Mouse (Mus musculus): ENCODE measurements around the gene Armh3.
"Not testable (repeated sequence)": the region's sequence is repeated elsewhere in the genome, so short reads cannot be mapped to it uniquely, and the experiment has no call there.

Gene Armh3

DNA sequence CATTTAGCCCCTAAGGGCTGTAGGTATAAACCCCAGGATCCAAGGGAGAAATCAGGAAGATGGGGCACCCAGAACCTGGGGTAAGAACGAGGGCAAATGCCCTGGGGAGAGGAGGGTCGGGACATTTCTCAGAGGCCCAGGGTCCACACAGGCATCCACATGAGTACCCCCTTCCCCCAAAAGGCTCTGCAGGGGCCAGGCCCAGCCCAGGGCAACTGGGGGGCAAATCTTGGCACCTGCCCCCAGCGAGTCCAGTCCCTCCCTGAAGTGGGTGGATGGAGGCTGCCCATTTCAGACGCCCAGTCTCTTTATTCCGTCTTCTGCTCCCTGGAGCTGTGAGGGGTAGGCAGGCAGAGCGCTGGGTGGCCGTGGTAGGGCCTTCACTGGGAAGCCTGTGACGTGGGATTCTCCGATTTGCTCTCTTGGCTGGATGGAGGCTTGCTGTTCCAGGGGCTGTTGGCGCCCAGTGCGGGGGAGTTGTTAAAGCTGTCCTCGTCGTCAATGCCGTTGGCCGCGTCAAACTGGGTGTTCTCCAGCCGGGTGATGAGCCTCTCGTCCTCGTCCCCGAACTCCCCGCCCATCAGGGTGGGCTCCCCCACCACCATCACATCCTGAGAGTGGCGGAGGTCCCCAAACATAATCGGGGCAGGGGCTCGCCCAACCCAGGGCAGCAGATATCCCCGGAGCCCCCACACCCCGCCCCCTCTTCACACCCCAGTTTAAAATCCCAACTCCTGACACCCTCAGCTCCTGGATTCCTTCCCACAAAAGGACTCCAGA lies 34.6 kb upstream of the Armh3 start:
- DNase-seq, result no peak

DNA sequence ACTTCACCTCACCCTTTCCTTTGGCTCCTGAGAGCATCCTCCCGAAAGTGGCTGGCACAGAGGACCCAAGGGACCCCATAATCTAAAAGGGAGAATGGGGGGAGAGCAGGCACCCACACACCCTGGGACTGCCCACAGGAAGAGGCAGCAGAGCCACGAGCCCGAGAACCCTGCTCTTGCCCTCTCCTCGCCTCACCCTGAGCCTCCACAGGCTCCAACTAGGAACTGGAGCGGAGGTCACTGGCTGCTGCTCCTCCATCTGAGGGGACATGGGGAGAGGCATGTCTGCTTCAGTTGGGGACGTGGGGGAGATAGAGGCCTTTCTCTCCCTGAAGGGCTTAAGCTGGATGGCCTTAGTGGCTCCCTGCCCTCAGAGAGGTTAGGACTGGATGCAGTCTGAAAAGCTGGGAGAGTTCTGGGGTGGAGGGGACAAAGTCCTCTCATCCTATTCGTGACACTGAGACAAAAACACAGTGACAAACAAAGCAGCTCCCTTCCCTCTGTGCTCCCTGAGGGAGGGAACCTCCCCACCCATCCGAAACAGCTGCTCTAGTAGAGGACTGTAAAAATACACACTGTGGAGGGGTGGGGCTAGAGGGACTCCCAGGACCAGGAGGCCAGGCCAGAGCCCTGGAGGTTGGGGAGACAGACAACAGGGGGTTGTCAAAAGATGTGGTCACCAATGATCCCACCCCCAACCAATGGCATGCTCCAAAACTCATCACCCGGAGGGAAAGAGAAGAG lies 33.6 kb upstream of the Armh3 start:
- no peak for DNase-seq

DNA sequence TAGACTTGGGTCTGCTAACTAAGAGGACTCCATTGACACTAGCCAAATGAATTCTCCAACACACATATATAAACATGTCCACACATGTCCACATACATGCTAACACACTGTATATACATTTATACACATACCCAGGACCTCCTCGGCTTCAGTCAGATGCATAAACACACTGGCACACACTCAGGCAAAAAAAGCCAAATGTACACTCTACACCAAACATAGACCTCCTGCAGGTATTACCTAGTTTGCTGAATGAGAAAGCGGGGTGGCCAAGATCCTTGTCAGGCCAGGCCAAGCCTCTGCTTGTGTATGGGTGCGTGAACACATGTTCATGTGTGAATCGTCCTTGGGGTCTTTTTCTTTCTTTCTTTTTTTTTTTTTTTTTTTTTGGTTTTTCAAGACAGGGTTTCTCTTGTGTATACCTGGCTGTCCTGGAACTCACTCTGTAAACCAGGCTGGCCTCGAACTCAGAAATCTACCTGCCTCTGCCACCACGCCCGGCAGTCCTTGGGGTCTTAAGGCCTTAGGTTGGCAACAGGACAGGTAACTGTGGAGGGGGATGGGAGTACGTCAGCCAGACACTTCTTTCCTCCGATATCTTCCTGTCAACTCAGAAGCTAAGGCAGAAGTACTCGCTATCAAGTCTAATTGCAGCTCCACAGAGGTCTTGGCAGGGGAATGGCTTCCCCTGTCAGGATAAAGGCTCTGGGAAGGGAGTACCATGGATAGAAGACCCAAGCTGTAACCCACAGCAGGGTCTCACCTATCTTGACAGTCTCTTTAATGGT lies 32.1 kb upstream of the Armh3 start:
- no peak for DNase-seq

DNA sequence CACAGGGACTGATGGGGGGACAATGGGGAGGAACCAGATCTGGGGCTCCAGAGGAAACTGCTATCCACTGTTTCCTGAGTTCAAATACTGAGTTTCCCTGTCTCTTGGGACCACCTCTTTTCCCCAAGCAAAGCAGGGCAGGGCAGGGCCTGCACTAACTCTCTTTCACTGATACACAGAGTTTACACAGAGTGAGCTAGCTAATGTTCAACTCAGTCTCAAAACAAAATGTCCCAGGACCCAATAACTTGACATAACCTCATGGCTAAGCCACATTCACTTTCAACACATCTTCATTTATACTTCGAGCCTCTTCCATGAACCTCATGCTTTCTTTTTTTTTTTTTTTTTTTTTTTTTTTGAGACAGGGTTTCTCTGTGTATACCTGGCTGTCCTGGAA lies 31.4 kb upstream of the Armh3 start:
- DNase-seq, result no peak

DNA sequence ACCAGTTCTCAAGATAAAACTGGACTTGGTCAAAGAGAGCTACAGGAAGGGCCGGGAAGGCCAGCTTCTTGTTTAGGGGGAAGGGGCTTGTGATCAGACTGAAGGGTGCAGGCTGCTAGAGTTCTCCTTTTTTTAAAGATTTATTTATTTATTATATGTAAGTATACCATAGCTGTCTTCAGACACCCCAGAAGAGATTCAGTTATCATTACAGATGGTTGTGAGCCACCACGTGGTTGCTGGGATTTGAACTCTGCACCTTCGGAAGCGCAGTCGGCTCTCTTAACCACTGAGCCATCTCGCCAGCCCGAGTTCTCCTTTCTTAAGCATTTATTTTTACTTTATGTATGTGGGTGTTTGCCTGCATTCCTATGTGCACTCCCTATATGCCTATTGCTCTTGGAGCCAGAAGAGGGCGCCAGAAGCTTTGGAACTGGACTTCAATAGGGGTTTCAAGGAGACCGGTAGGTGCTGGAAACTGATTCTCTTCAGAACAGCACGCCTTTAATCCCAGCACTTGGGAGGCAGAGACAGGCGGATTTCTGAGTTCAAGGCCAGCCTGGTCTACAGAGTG lies 30.5 kb upstream of the Armh3 start:
- DNase-seq, result no peak

DNA sequence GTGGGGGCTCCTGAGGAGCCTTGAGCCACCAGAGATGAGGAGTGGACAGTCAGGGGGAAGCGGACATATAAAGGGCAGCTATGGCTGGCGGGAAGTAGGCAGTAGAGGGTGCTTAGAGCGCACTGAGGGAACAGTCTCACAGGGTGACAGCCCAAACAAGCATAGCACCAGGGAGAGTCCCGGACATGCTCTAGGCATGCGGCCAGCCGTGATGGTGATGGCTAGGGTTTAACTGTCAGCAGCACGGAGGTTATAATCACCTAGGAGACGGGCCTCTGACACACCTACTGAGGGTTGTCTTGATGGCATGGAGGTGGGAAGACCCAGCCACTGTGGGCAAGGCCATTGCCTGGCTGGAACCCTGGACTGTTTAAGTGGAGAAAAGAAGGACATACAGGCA lies 28.3 kb upstream of the Armh3 start:
- DNase-seq, result no peak

DNA sequence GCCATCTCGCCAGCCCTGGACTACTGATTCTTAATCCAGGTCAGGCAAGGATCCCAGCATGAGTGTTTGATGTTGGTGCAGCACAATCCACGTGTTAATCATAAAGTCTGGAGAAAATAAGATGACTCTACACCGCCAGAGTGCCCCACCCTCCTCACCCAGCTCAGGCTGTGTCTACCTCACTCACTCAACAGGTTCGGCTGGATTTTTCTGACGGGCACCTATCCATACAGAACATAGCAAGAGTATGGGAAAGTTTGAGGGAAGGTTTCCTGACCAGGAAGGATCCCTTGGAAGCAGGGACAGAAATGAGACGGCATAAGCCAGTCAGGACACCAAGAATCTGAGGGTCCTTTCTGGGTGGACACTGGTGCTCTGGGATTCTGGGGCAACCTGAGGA lies 26.7 kb upstream of the Armh3 start:
- DNase-seq, result no peak

DNA sequence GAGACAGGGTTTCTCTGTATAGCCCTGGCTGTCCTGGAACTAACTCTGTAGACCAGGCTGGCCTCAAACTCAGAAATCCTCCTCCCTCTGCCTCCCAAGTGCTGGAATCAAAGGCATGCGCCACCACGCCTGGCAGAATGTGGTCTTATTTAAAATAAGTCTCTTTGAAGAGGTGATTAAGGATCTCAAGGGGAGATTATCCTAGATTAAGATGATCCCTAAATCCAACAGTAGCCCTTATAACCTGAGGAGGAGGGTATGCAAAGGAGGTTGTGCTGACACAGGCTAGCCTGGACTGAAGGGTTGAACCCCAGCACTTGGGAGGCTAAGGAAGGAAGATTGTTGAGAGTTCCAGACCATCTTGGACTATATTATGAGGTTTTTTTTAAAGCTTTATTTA lies 17.7 kb upstream of the Armh3 start:
- no peak for DNase-seq

DNA sequence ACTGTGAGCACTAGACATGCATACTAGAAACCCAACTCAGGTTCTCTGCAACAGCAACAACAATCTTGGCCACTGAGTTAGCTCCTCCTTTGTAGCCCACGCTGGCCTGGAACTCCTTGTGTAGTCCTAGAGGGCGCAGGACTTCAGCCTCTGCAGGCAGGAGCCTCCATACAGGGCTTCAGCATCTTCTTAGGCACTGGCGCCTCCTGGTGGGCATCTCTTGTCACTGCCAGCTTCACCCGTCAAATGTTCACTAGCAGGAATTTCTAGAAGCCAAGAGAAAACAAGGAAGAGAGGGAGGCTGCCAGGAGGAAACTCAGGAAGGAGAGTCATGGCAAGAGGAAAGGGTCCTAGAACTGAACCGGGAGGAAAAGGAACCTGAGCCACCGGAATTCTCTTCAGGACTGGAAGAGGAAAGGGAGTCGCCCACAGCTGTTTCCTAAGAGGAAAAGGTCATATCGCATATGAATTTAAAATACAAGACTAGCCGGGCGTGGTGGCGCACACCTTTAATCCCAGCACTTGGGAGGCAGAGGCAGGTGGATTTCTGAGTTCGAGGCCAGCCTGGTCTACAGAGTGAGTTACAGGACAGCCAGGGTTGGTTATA lies 16.4 kb upstream of the Armh3 start:
- DNase-seq, result peak; percentile 93

DNA sequence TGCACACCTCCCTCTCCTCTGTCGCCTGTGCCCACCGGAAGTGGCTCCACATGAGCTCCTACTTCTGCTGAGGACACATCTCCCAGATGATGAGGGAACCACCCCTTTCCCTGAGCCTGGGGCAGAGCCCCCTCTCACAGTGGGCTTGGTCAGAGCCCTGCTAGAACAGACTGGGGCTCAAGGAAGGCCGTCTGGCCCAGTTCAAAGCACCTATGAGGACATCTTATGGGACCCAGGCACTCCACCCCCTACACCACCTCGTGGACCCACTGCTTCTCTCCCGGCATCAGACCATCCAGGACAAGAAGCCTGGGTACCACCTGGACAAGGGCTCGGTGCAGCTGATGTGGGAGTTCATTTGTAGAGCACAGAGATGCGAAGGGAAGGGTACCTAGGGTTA lies 7.4 kb upstream of the Armh3 start:
- no peak for DNase-seq

DNA sequence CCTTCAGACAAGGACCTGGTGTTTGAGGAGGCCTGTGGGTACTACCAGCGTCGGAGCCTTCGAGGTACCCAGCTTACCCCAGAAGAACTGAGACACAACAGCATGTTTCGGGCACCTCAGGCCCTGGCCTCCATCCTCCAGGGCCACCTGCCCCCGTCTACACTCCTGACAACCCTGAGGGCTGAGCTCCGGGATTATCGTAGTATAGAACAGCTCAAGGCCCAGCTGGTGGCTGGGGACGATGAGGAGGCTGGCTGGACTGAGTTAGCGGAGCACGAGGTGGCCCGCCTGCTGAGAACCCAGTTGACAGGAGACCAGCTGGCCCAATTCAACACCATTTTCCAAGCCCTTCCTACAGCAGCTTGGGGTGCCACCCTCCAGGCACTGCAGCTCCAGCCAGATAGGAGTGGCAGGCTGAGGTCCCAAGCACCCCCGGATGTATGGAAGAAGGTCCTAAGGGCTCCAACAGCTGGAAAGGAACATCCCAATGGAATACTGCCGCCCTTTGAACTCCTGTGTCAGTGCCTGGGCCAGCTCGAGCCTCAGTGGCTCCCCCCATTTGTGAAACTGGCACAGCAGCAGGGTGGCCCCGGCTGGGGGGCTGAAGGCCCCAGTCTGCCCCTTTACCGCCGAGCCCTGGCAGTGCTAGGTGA lies 6.7 kb upstream of the Armh3 start:
- no peak for DNase-seq

DNA sequence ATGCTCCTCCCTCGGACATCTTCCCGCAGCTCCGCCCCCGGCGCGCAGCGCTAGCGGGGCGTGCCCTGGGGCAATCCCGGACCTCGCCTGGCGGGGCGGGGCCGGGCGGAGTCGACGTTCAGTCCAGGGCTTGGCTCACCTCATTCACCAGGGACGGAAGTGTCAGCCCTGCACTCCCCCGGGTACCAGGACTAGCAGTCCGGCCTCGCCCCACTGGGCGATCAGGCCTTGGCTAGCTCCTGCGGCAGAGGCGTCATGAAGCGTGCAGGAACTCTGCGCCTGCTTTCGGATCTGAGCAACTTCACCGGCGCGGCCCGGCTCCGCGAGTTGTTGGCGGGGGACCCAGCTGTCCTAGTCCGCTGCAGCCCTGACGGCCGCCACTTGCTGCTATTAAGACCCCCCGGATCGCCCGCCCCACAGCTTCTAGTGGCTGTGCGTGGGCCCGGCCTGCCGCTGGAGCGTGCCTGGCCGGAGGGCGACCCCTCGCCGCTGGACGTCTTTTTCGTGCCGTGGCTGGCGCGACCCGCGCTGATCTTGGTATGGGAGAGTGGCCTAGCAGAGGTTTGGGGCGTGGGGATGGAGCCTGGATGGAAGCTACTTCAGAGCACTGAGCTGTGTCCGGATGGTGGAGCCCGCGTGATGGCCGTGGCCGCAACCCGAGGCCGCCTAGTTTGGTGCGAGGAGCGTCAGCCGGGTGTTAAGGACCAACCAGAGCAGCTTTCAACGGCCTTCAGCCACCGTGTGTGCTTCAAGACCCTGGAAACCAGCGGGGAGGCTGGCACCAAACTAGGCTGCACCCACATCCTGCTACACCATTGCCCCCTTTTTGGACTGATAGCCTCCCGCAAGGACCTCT lies 5.3 kb upstream of the Armh3 start, which contains the start of gene Hps6:
Gene Hps6 (plus strand): TSS at position 138 of the 856 bp plus-strand sequence.
- DNase-seq, result peak; percentile 89

DNA sequence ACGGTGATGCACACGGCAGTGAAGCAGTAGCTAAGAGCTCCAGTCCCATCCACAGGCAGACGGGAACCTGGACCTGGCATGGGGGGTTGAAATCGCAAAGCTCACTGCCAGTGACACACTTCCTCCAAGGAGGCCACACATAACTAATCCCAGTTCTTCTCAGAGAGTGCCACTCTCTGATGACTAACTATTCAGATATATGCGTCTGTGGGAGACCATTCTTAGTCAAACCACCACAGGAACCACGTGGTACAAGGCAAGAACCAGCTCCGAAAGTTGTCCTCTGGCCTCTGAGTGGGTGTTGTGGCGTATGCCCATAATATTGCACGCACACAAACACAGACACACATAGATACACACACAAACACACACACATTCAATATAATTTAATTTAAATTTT lies 4.0 kb upstream of the Armh3 start:
- DNase-seq, result no peak

DNA sequence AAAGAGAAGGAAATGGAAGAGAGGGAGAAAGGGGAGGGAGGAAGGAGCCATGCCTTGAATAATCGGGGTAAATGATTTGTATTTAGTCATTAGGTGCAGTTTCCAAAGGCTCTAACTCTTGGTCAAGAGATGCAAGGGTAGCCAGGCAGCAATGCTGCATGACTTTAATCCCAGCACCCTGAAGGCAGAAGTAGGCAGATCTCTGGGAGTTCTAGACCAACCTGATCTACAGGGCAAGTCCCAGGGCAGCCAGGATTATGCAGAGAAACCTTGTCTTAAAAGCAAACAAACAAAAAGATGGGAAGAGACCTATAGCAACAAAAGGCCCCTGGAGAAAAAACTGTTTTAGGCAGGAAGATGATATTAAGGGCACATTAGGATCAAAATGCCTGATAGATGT lies 1.1 kb upstream of the Armh3 start:
- DNase-seq, result no peak

DNA sequence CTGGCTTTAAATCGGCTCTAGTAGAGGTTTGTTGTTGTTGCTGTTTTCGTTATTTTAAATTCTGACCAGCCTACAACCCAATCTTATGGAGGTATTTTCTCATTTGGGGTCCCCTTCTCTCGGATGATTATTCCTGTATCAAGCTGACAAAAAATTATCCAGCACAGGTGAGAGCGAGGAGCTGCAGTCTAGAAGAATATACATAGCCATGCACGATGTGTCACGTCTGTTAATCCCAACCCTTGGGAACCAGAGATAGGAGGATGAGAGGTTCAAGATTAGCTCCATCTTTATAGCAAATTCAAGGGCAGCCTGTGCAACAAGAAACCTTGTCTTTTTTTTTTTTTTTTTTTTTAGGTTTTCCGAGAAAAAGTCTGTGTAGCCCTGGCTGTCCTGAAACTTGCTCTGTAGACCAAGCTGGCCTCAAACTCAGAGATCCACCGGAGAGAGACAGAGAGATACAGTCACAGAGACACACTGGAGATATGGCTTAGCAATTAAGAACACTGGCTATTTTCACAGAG lies 468 bp upstream of the Armh3 start:
- no peak for DNase-seq

DNA sequence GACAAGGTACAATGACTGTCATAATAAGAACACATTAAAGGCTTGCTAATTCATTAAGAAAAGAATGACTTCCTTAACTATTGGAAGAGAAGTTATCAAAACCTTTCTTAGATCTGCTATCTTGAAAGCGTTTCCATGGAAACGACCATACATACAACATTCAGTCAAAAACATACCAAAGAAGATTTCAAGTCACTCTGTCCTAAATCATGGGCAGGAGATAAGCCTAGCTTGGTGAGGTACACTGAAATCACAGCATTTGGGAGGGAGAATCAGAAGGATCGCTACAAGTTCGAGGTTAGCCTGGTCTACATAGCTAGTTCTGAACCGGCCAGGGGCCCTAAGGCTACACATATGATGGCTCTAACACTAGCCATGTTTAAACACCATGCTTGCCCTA lies 923 bp downstream of the Armh3 start:
- DNase-seq, result no peak

DNA sequence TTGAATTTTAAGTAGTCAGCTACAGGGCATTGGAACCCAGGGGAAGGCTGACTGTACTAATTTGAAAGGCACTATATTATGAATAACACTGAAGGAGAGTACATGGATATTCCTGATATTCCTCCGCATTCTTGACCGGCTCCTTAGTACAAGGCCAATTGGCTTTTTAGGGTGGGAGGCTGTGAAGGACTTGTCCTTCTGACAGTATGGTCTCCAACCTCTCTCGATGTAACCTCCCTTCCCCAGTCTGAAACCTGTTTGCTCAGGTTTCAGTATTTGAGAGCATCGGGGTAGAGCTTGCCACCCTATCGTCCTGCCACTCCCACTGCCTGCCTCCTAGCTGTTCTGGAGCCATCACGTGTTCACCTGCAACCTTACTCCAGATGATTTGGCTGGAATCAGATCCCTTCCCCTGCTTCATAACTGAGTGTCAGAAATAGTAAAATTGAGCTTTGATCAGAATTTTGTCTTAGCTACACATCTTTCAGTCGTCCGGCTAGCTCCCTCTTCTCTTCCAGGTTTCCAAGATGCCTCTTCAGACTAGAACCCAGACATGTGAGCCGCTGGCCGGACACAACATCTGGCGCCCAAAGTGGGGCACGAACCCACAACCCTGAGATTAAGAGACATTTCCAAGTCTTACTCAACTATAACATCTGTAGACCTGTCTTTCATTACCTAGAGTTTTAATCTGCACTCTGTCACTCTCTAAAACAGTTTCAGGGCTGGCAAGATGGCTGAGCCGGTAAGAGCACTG lies 4.1 kb downstream of the Armh3 start:
- no peak for DNase-seq

DNA sequence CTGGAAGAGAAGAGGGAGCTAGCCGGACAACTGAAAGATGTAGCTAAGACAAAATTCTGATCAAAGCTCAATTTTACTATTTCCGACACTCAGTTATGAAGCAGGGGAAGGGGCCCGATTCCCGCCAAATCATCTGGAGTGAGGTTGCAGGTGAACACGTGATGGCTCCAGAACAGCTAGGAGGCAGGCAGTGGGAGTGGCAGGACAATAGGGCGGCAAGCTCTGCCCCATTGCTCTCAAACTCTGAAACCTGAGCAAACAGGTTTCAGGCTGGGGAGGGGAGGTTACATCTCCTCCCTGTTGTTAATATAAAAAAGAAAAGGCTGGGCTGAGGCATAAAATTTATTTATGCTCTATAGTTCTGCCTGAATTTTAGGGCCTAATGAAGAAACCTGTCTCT lies 4.8 kb downstream of the Armh3 start:
- not testable (repeated sequence) for DNase-seq

DNA sequence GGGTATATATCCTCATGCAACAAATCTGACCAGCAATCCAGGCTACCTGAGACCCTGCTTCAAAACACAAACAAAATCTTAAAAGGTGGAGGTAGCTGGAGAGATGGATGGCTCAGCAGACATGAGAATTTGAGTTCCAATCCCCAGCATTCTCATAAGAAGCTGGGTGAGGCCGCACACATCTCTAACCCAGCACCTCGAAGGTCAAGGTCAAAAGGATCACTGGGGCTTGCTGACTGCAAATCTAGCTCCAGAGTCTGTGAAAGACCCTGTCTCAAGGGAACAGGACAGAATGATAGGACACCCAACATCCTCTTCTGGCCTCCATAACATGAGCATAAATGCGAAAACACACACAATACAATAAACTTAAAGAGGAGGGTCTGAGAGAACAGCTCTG lies 7.1 kb downstream of the Armh3 start:
- DNase-seq, result no peak

DNA sequence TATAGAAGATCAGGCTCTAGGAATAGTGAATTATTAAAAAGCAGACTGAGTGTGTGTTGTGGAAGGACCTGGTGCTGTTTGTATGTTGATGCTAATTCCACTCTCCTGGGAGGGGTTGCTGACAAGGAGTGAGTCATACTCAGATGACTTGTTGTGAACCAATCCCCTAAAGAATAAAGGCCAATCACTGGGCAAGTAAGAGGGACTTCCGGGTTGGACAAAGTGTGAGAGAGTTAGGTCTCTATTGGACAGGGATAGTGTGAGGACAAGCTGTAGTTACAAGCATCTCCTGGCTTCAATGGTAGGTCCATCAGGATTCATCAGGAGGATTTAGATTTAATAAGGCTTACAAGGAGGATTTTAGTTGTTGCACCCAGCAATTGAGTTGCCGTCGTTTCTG lies 10.1 kb downstream of the Armh3 start:
- DNase-seq, result no peak
